Mouse (Mus musculus) testis, adult 2 months (tissue): Measurements from ENCODE around the gene Abcb8.

ENCODE experiments used
- CTCF ChIP-seq: fragments of 200-500 bp; IDR thresholded peaks from 2 replicates; pipeline ENCODE4 v1.5.1; 2012; ENCODE audit warnings: low read depth, mild to moderate bottlenecking, inconsistent platforms, low read length, moderate library complexity; ENCODE audit not compliant: control insufficient read depth, insufficient read depth, insufficient replicate concordance
- POLR2A ChIP-seq: fragments of 200-500 bp; IDR thresholded peaks from 2 replicates; pipeline ENCODE4 v1.6.1; 2012; ENCODE audit warnings: low read depth, mild to moderate bottlenecking, inconsistent platforms, low read length, moderate library complexity; ENCODE audit not compliant: control insufficient read depth

DNA sequence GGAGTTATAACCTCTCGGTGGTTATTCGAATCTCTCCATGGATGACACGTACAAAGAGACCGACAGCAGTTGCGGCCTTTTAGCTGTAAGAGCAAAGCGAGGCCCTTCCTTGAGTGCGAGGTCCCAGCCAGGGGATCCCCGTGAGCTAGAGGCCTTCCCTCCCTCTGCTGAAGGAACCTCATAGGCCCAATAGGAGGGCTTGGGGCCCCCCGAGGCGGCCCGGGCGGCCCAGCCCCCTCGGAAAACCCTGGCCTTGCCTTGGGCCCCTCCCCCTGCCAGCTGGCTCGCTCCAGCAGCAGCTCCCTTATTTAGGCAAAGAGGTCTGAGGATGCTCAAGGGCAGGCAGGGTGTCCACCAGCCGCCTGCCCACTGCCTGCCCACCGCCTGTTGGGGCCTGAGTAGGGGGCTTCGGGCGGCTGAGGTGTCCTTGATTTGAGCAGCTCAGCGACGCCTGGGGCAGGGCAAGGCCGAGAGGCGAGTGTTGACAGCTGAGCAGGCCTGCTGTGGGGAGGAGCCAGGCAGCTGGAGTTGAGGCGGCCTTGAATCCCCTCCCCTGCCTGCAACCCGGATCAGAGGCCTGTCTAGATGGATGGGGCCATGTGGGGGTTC is 41.1 kb upstream of the Abcb8 start:
- TF ChIP-seq POLR2A, result no peak
- no peak for TF ChIP-seq CTCF
